Mouse (Mus musculus) intestine, postnatal 0 days (tissue): ENCODE measurements around the gene Slc39a11. TPM values are rescaled to one million over a fixed set of nuclear protein-coding genes. Genes with fewer than 3 reads are reported as not detected.

Source experiments
- ATAC-seq: fragments of 200-750 bp; cut with Nextera tagmentation; 2 replicates; pipeline ENCODE4 v1.8.0; 2017; ENCODE audit warnings: mild to moderate bottlenecking, moderate TSS enrichment, moderate library complexity
- H3K27ac ChIP-seq: fragments of 300-500 bp; sonication (generic); 2 replicates; pipeline ENCODE4 v1.5.1; 2014; ENCODE audit warnings: mild to moderate bottlenecking, low read depth, low read length, moderate library complexity
- H3K27me3 ChIP-seq: fragments of 300-500 bp; sonication (generic); replicated peaks from 2 replicates; pipeline ENCODE4 v1.6.1; 2014; ENCODE audit warnings: low read length, mixed read lengths; ENCODE audit not compliant: control insufficient read depth, insufficient read depth
- H3K36me3 ChIP-seq: fragments of 300-500 bp; sonication (generic); 2 replicates; pipeline ENCODE4 v1.6.1; 2014; ENCODE audit warnings: mild to moderate bottlenecking, moderate library complexity; ENCODE audit not compliant: control insufficient read depth, insufficient read depth
- H3K4me1 ChIP-seq: fragments of 300-500 bp; sonication (generic); replicated peaks from 2 replicates; pipeline ENCODE4 v1.6.1; 2014; ENCODE audit warnings: antibody characterized with exemption, low read length, mixed read lengths; ENCODE audit not compliant: control insufficient read depth, insufficient read depth
- H3K4me2 ChIP-seq: fragments of 300-500 bp; sonication (generic); replicated peaks from 2 replicates; pipeline ENCODE4 v1.6.1; 2014; ENCODE audit warnings: low read depth, mild to moderate bottlenecking, moderate library complexity
- H3K4me3 ChIP-seq: fragments of 300-500 bp; sonication (generic); 2 replicates; pipeline ENCODE4 v1.5.1; 2014; ENCODE audit warnings: low read depth, low read length
- H3K9ac ChIP-seq: fragments of 300-500 bp; sonication (generic); 2 replicates; pipeline ENCODE4 v1.6.1; 2014; ENCODE audit warnings: mild to moderate bottlenecking, low read depth, low read length
- H3K9me3 ChIP-seq: fragments of 300-500 bp; sonication (generic); 2 replicates; pipeline ENCODE4 v1.6.1; 2016; ENCODE audit warnings: mixed run types; ENCODE audit not compliant: control insufficient read depth
- CTCF ChIP-seq: sonication (generic); IDR thresholded peaks from 2 replicates; pipeline ENCODE4 v1.5.1; 2016; ENCODE audit warnings: low read depth, mild to moderate bottlenecking, control low read depth, antibody characterized with exemption, moderate library complexity
- WGBS: fragments of 180-500 bp; shearing (Covaris S2); extraction: QIAGEN DNeasy Blood & Tissue Kit; methylation state at CpG from one replicate; pipeline ENCODE4 v1.1.7; 2014; 5-methylcytosine and 5-hydroxymethylcytosine counted together
- polyA plus RNA-seq: library from polyadenylated mRNA; unstranded; fragments of >200 nt; fragmentation: Nextera tagmentation; extraction: Ambion mirVana; gene quantifications from 2 replicates; pipeline ENCODE4 v1.2.1, GENCODE M21; 2015

Gene Slc39a11
- polyA plus RNA-seq, 1 experiment from 2014 or later = 50.7 TPM

DNA sequence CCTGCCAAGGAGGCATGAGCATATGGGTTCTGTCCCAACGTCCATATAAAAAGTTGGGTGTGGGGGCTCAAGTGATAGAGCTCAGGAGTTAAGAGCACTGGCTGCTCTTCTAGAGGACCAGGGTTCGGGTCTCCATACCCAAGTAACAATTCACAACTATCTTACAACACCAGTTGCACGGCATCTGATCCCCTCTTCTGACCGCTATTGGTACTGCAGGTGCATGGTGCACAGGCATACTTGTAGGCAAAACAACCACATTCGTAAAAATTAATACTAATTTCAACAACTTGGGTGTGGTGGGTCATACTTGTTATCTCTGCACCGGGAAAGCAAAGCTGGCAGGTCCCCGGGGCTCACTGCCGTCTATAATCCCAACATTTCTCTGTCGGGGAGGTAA lies 240.8 kb downstream of the Slc39a11 start:
- no peak overlapping the region for H3K4me3 ChIP-seq
- H3K4me2 ChIP-seq = no peak overlapping the region
- H3K27ac ChIP-seq = no peak overlapping the region
- TF ChIP-seq CTCF = peak; percentile 65
- H3K9ac ChIP-seq = no peak overlapping the region
- no peaks in the 10 kb centered on the region for H3K9me3 ChIP-seq
- no peaks in the 10 kb centered on the region for H3K27me3 ChIP-seq
- ATAC-seq = no peak
- H3K4me1 ChIP-seq = no peaks in the 10 kb centered on the region
- no peaks in the 10 kb centered on the region for H3K36me3 ChIP-seq
- 76% methylated on average over 9 of the region's 9 CpGs for WGBS

- Histone ChIP-seq H3K27me3 (no peaks in the 10 kb centered on the region), H3K4me1 (no peaks in the 10 kb centered on the region), H3K36me3 (no peaks in the 10 kb centered on the region), H3K4me2 (no peak overlapping the region), H3K27ac (no peak overlapping the region), H3K9me3 (no peaks in the 10 kb centered on the region), H3K4me3 (no peak overlapping the region), H3K9ac (no peak overlapping the region)
- ATAC-seq = no peak
- 96% methylated on average over 4 of the region's 4 CpGs for WGBS
- no peak for TF ChIP-seq CTCF
These were observed 242.4 kb downstream of the Slc39a11 start for GRCm38 (mm10) chr11:113407474-113407873.

GRCm38 (mm10) chr11:113400868-113401267 lies 249.0 kb downstream of the Slc39a11 start:
- 0 out of 2 replicates have a peak, but pooled peaks cover 2% of the 10 kb centered on the region for H3K9me3 ChIP-seq
- no peak for ATAC-seq
- no peaks in the 10 kb centered on the region for H3K36me3 ChIP-seq
- no peak overlapping the region for H3K4me2 ChIP-seq
- no peaks in the 10 kb centered on the region for H3K4me1 ChIP-seq
- no peaks in the 10 kb centered on the region for H3K27me3 ChIP-seq
- no peak overlapping the region for H3K4me3 ChIP-seq
- no peak overlapping the region for H3K27ac ChIP-seq
- no peak overlapping the region for H3K9ac ChIP-seq
- TF ChIP-seq CTCF = peak; percentile 35
- WGBS = 95% methylated on average over 4 of the region's 4 CpGs

DNA sequence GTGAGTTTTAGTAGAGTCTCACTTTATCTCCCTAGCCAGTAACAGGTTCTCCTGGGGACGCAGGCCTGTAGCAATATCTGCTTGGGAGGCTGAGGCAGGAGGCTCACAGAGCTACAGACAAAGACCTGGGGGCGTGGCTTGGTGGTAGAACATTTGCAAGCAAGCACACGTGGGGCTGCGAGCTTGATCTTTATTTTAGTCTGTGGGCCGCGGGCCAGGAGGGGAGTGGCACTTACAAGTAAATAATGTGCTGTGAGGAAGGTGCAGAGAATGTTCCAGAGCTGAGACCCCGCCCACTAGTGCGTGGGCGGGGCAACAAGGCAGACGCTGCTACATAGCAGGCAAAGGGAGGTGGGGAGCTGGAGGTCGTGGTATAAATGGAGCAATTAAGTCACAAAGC lies 250.3 kb downstream of the Slc39a11 start:
- no peak for TF ChIP-seq CTCF
- Histone ChIP-seq H3K4me3 (no peak overlapping the region), H3K9me3 (0 out of 2 replicates have a peak, but pooled peaks cover 2% of the 10 kb centered on the region), H3K9ac (no peak overlapping the region), H3K4me1 (no peaks in the 10 kb centered on the region), H3K36me3 (no peaks in the 10 kb centered on the region), H3K4me2 (no peak overlapping the region), H3K27me3 (no peaks in the 10 kb centered on the region), H3K27ac (no peak overlapping the region)
- WGBS = 63% methylated on average over 11 of the region's 11 CpGs
- ATAC-seq = 0 out of 2 replicates have a peak, but pooled peaks have one; percentile 8

GRCm38 (mm10) chr11:113397394-113397793 lies 252.5 kb downstream of the Slc39a11 start:
- H3K9ac ChIP-seq = no peak overlapping the region
- H3K36me3 ChIP-seq = no peaks in the 10 kb centered on the region
- no peak overlapping the region for H3K4me3 ChIP-seq
- no peak overlapping the region for H3K27ac ChIP-seq
- peak; percentile 46 for TF ChIP-seq CTCF
- ATAC-seq = no peak
- WGBS = 84% methylated on average over 1 of the region's 1 CpGs
- H3K27me3 ChIP-seq = no peaks in the 10 kb centered on the region
- no peak overlapping the region for H3K4me2 ChIP-seq
- H3K9me3 ChIP-seq = 0 out of 2 replicates have a peak, but pooled peaks cover 2% of the 10 kb centered on the region
- H3K4me1 ChIP-seq = no peaks in the 10 kb centered on the region

GRCm38 (mm10) chr11:113393366-113394150 lies 256.3 kb downstream of the Slc39a11 start:
- 69% methylated on average over 23 of the region's 23 CpGs for WGBS
- Histone ChIP-seq H3K4me3 (no peak overlapping the region), H3K9me3 (0 out of 2 replicates have a peak, but pooled peaks cover 2% of the 10 kb centered on the region), H3K4me1 (no peaks in the 10 kb centered on the region), H3K36me3 (no peaks in the 10 kb centered on the region), H3K27me3 (no peaks in the 10 kb centered on the region), H3K27ac (no peak overlapping the region), H3K9ac (no peak overlapping the region), H3K4me2 (no peak overlapping the region)
- TF ChIP-seq CTCF = no peak
- ATAC-seq = no peak
